Mouse (Mus musculus) ovary, postnatal 10 days (tissue): ENCODE results near the gene AL732309.1.

Source experiments
- DNase-seq: peaks from one replicate; pipeline ENCODE4 v3.0.0; 2022; ENCODE audit warnings: low spot score

The AL732309.1 gene

GRCm38 (mm10) chr2:25238106-25238505 lies 8.6 kb downstream of the AL732309.1 start:
- DNase-seq = no peak

- no peak for DNase-seq
Observed at GRCm38 (mm10) chr2:25237522-25237921, 9.1 kb downstream of the AL732309.1 start.

- no peak for DNase-seq
Observed at GRCm38 (mm10) chr2:25236614-25237013, 10.0 kb downstream of the AL732309.1 start, which contains the start of gene Rnf224. TSS of gene Rnf224 (minus strand) at chr2:25236787.

GRCm38 (mm10) chr2:25234551-25235220 lies 12.0 kb downstream of the AL732309.1 start:
- DNase-seq = no peak

GRCm38 (mm10) chr2:25234050-25234449 lies 12.6 kb downstream of the AL732309.1 start, which contains the start of gene Slc34a3:
TSS of gene Slc34a3 (minus strand) at chr2:25234364.
- DNase-seq = no peak

- no peak for DNase-seq
Observed at GRCm38 (mm10) chr2:25233421-25233820, 13.2 kb downstream of the AL732309.1 start.

- DNase-seq = no peak
Observed at GRCm38 (mm10) chr2:25231038-25231437, 15.6 kb downstream of the AL732309.1 start.

- no peak for DNase-seq
Observed at GRCm38 (mm10) chr2:25230581-25230980, 16.1 kb downstream of the AL732309.1 start.

GRCm38 (mm10) chr2:25229582-25229981 lies 17.1 kb downstream of the AL732309.1 start:
- DNase-seq = no peak

GRCm38 (mm10) chr2:25228995-25229530 lies 17.6 kb downstream of the AL732309.1 start:
- no peak for DNase-seq

- DNase-seq = peak; percentile 57
Observed at GRCm38 (mm10) chr2:25228431-25228889, 18.2 kb downstream of the AL732309.1 start.

GRCm38 (mm10) chr2:25227406-25227805 lies 19.3 kb downstream of the AL732309.1 start:
- no peak for DNase-seq

- no peak for DNase-seq
Observed at GRCm38 (mm10) chr2:25226864-25227263, 19.8 kb downstream of the AL732309.1 start.

GRCm38 (mm10) chr2:25225811-25226379 lies 20.8 kb downstream of the AL732309.1 start:
- DNase-seq = no peak

- DNase-seq = peak; percentile 87
Observed at GRCm38 (mm10) chr2:25224766-25225752, 21.6 kb downstream of the AL732309.1 start.

- no peak for DNase-seq
Observed at GRCm38 (mm10) chr2:25224492-25224765, 22.2 kb downstream of the AL732309.1 start, which contains the start of gene Tubb4b. TSS of gene Tubb4b (minus strand) at chr2:25224702.

GRCm38 (mm10) chr2:25223681-25224491 lies 22.8 kb downstream of the AL732309.1 start:
- DNase-seq = peak; percentile 30

GRCm38 (mm10) chr2:25221331-25221772 lies 25.3 kb downstream of the AL732309.1 start:
- no peak for DNase-seq

- DNase-seq = no peak
Observed at GRCm38 (mm10) chr2:25218445-25218844, 28.2 kb downstream of the AL732309.1 start, which contains the start of gene Fam166a. TSS of gene Fam166a (plus strand) at chr2:25218745.

GRCm38 (mm10) chr2:25217666-25218065 lies 29.0 kb downstream of the AL732309.1 start:
- DNase-seq = no peak

GRCm38 (mm10) chr2:25214444-25214843 lies 32.2 kb downstream of the AL732309.1 start, which contains the start of gene Stpg3:
TSS of gene Stpg3 (minus strand) at chr2:25214637.
- DNase-seq = no peak
